Mouse (Mus musculus) spleen, postnatal 0 days (tissue): ENCODE results near the gene Suds3. TPM values are rescaled to one million over a fixed set of nuclear protein-coding genes. Genes with fewer than 3 reads are reported as not detected.

Experiments used
- polyA plus RNA-seq: library from polyadenylated mRNA; unstranded; fragments of >200 nt; fragmentation: Nextera tagmentation; extraction: Ambion mirVana; gene quantifications from 2 replicates; pipeline ENCODE4 v1.2.1, GENCODE M21; 2015

The Suds3 gene
- 31.4 and 32.8 TPM in 2 replicates for polyA plus RNA-seq

DNA sequence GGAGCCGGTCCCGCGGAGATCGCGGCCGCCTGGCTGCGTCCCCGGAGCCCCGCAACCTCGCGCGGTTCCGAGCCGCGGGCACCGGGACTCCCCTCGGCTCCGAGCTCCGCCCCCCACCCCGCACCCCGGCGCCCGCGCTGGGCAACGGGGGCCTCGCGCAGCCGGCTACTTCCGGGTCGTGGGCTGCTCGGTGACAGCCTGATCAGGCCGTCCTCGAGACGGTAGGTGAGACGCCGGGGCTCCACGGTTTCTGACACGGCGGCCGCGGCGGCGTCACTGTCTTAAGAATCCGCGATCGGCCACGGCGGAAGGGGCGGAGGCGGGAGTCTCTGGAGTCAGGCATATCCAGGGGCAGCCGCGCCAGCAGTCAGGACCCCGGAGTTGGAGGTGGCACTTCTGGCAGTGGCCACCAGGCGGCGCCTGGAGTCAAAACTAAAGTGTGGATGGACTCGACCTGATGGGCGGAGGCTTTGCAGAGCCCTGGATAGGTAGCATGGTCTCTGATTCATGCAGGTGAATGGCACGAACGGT, at the start of gene Suds3:
Gene Suds3, minus strand, starts transcription at position 278 of the 531 bp plus-strand sequence.

DNA sequence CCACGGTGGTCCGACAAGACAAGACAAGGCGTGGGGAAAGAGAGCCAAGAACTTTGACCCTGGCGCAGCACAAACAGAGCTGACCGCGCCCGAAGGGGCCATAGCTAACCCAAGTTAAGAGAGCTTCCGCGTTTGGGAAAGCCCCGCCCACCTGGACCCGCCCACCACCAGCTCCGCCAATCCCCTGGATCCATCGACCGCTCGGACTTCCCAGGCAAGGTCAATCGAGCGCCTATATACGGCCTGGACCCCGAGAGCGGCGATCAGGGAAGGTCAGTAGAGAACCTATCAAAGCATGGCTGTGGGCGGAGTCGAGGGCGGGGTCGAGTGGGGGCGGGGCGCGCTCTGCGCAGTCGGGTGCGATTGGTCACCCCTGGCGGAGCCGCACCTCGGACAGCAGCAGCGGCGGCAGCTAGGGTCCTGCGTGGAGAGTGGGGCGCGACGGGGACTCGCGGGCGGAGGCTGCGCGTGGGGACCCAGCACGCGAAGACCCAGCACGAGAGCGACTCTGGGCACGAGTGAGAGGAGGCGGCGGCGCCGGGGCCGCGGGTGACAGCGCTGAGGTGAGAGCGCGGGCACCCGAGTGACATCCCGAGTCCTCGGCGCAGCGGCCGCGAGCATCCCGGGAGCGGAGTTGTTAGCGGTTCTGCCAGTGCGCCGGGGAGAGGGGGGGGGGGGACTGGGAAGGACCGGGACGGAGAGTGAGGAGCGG, 4.0 kb upstream of the Suds3 start, which contains the start of gene Taok3:
Gene Taok3, plus strand, starts transcription at position 353 of the 712 bp plus-strand sequence.

Other genes starting within 250 kb of the Suds3 start
- 45.3 and 46.2 TPM in 2 replicates for gene Taok3, start 4.0 kb upstream of the Suds3 start, polyA plus RNA-seq
- 233 and 253 TPM in 2 replicates for gene Pebp1, start 171.5 kb upstream of the Suds3 start, polyA plus RNA-seq
- 6.9 and 8.0 TPM in 2 replicates for gene Vsig10, start 203.0 kb upstream of the Suds3 start, polyA plus RNA-seq
- gene Wsb2, start 241.2 kb upstream of the Suds3 start, polyA plus RNA-seq: 24.9 and 29.2 TPM in 2 replicates